Mouse (Mus musculus): Measurements from ENCODE around the gene Imp4.

GRCm38 (mm10) chr1:34459284-34460060 lies 19.8 kb downstream of the Imp4 start, which contains the start of gene Ptpn18:
- no peak for TF ChIP-seq MAX (IDR thresholded peaks at IDR 0.05)
- no peak for TF ChIP-seq CTCF (IDR thresholded peaks at IDR 0.05; ENCODE audit: control insufficient read depth, insufficient read depth, insufficient read length)
- no peak for TF ChIP-seq FOSL1 (IDR thresholded peaks at IDR 0.05; ENCODE audit: insufficient read depth, low read length, poor library complexity, severe bottlenecking)
- TF ChIP-seq MYOG (IDR thresholded peaks at IDR 0.05; ENCODE audit: control insufficient read depth, extremely low read depth, insufficient read length) = no peak
- no peak for TF ChIP-seq USF1 (IDR thresholded peaks at IDR 0.05; ENCODE audit: low read depth)

Measured in C2C12 (cell line).